Mouse (Mus musculus) ES-Bruce4 (cell line): ENCODE measurements around the gene Map1b.

ENCODE experiments used
- CTCF ChIP-seq: IDR thresholded peaks from one replicate; pipeline ENCODE4 v1.8.1; 2011; ENCODE audit warnings: low read depth, low read length
- EP300 ChIP-seq: IDR thresholded peaks from 2 replicates; pipeline ENCODE4 v1.6.1; 2011; ENCODE audit warnings: low read depth, low read length; ENCODE audit not compliant: insufficient read depth
- POLR2A ChIP-seq: IDR thresholded peaks from one replicate; pipeline ENCODE4 v1.8.1; 2011; ENCODE audit warnings: low read length; ENCODE audit not compliant: insufficient read depth

DNA sequence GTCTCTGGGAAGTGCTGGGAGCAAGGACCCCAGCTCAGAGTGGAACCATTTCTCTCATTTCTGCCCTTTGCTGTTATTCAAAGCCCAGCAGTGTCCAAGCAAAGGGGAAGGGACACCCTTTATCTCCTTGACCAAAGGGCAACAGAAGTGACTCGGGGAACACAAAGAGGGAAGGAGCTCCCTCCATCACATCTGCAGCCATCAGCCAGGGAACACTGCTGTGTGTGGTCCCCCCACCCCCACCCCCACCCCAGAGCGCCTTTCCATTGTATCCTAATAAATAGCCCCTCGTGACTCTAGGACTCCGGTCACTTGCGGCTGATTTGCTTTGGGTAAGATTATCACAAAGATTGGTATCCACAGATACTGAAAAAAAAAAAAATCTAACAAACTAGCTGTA is 41.3 kb downstream of the Map1b start:
- TF ChIP-seq CTCF = no peak
- no peak for TF ChIP-seq EP300
- TF ChIP-seq POLR2A = no peak
